Mouse (Mus musculus) urinary bladder, postnatal 36 days (tissue): ENCODE measurements around the gene Csmd2.

Experiments
- DNase-seq, 2 experiments: peaks; one replicate each; pipeline ENCODE4 v3.0.0; 2022; ENCODE audit warnings: low spot score in 2 of 2, mixed read lengths in 1 of 2

The Csmd2 gene

GRCm38 (mm10) chr4:128141161-128142101 is 153.8 kb downstream of the Csmd2 start:
- no peak for DNase-seq

GRCm38 (mm10) chr4:128142279-128142678 is 154.6 kb downstream of the Csmd2 start:
- DNase-seq: no peak

GRCm38 (mm10) chr4:128143147-128143546 is 155.5 kb downstream of the Csmd2 start:
- no peak for DNase-seq

GRCm38 (mm10) chr4:128149524-128149923 is 161.9 kb downstream of the Csmd2 start:
- DNase-seq: no peak

GRCm38 (mm10) chr4:128152066-128152465 is 164.4 kb downstream of the Csmd2 start:
- no peak for DNase-seq

GRCm38 (mm10) chr4:128153144-128153543 is 165.5 kb downstream of the Csmd2 start:
- DNase-seq: no peak

- no peak for DNase-seq
Observed at GRCm38 (mm10) chr4:128155226-128155625, 167.6 kb downstream of the Csmd2 start.

GRCm38 (mm10) chr4:128160656-128161055 is 173.0 kb downstream of the Csmd2 start:
- DNase-seq: no peak

- DNase-seq: no peak
Observed at GRCm38 (mm10) chr4:128170181-128170580, 182.5 kb downstream of the Csmd2 start.

GRCm38 (mm10) chr4:128171233-128171632 is 183.6 kb downstream of the Csmd2 start:
- DNase-seq: no peak

- no peak for DNase-seq
Observed at GRCm38 (mm10) chr4:128171701-128172100, 184.0 kb downstream of the Csmd2 start.

- no peak for DNase-seq
Observed at GRCm38 (mm10) chr4:128178974-128179373, 191.3 kb downstream of the Csmd2 start.

GRCm38 (mm10) chr4:128179581-128179980 is 191.9 kb downstream of the Csmd2 start:
- no peak for DNase-seq

GRCm38 (mm10) chr4:128184747-128185146 is 197.1 kb downstream of the Csmd2 start:
- DNase-seq: no peak

GRCm38 (mm10) chr4:128194454-128194853 is 206.8 kb downstream of the Csmd2 start:
- DNase-seq: no peak

- no peak for DNase-seq
Observed at GRCm38 (mm10) chr4:128217991-128218595, 230.4 kb downstream of the Csmd2 start.

- no peak for DNase-seq
Observed at GRCm38 (mm10) chr4:128224453-128224852, 236.8 kb downstream of the Csmd2 start.

- DNase-seq: no peak
Observed at GRCm38 (mm10) chr4:128227377-128228316, 240.0 kb downstream of the Csmd2 start.

- DNase-seq: no peak
Observed at GRCm38 (mm10) chr4:128233458-128233857, 245.8 kb downstream of the Csmd2 start.

GRCm38 (mm10) chr4:128239113-128239512 is 251.5 kb downstream of the Csmd2 start:
- no peak for DNase-seq

- no peak for DNase-seq
Observed at GRCm38 (mm10) chr4:128241075-128241853, 253.6 kb downstream of the Csmd2 start.
